Mouse (Mus musculus) bone marrow macrophage, adult 2 months (primary cell): Measurements from ENCODE around the gene Qrich1.

Experiments used
- CTCF ChIP-seq: IDR thresholded peaks from 2 replicates; pipeline ENCODE4 v1.5.1; 2012; ENCODE audit warnings: low read depth, mild to moderate bottlenecking, low read length, moderate library complexity
- POLR2A ChIP-seq: IDR thresholded peaks from 2 replicates; pipeline ENCODE4 v1.6.1; 2012; ENCODE audit warnings: mild to moderate bottlenecking, low read depth, low read length, borderline replicate concordance

DNA sequence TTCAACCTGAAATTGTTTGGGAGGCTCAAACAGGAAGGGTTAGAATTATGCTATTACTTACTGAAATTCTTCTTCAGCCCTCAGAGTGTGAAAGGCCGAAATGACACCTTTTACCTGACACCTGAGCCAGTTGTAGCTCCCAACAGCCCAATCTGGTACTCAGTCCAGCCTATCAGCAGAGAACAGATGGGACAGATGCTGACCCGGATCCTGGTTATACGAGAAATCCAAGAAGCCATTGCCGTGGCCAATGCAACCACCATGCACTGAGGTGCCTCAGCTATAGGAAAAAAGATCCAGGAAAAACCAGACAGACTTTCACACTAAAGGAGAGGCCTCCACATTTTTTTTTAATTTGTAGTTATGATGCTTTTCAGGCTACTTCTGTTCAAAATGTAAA, 42.6 kb downstream of the Qrich1 start:
- TF ChIP-seq CTCF: no peak
- no peak for TF ChIP-seq POLR2A
